Mouse (Mus musculus): ENCODE measurements around the gene Zswim8. TPM values are rescaled to one million over a fixed set of nuclear protein-coding genes. Genes with fewer than 3 reads are reported as not detected.

Gene Zswim8
- polyA plus RNA-seq, 1 experiment: 136 TPM

DNA sequence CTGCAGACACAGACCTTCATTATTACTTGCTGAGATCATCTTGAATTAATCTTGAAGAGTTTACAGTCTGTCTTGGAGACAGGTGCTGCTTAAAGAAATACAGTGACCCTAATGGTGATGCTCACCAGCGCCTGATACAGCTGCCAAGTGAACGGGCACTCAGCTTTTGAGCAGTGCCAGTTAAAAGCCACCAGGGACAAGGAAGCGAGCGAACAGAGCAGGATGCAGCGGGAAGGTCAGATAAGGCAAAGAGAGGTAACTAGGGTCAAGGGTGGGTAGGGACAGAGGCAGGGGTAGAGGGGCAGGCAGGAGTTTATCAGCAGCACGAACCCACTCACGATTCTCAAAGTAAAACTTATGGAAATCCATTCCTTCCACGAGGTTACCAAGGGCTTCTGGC lies 31.2 kb downstream of the Zswim8 start:
- H3K27ac ChIP-seq (ENCODE audit: insufficient read depth, low read depth, low read length): no peak overlapping the region
- no peak overlapping the region for H3K4me3 ChIP-seq (ENCODE audit: insufficient read depth, low read depth, low read length)
- H3K4me1 ChIP-seq (ENCODE audit: control insufficient read depth, insufficient read depth, low read length): no peaks in the 10 kb centered on the region
- DNase-seq: no peak
- H3K27me3 ChIP-seq (replicated peaks; ENCODE audit: control insufficient read depth, insufficient read depth, low read length): no peaks in the 10 kb centered on the region
- WGBS: 88% methylated on average over 8 of the region's 8 CpGs
- TF ChIP-seq POLR2A (IDR thresholded peaks at IDR 0.05; ENCODE audit: low read depth, low read length) (no peak), CTCF (conservative IDR thresholded peaks at IDR 0.05; ENCODE audit: insufficient read depth, insufficient read length, low read depth, low read length) (no peak)
- peaks cover 2% of the 10 kb centered on the region; the same call in 1 of the 2 replicates for H3K36me3 ChIP-seq (ENCODE audit: control insufficient read depth, insufficient read depth, low read length)

DNA sequence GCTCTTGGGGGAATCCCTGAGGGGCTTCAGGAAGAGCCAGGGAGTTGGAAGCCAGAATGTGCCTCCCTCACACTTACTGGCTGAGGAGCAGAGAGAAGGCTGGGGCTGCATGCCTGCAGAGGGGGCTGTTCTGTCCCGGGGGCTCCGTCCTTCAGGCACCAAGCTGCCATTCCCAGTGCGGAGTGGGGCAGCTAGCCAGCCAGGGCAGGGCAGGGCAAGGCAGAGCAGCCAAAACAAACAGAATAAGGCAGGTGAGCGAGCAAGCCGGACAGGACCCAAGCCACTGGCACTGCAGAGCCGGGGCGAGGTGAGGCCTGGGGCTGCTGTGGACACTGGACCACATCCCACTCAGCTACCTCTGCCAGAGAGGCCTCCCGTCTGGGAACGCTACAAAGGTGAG lies 33.9 kb downstream of the Zswim8 start:
- TF ChIP-seq POLR2A (IDR thresholded peaks at IDR 0.05; ENCODE audit: low read depth, low read length) (no peak), CTCF (conservative IDR thresholded peaks at IDR 0.05; ENCODE audit: insufficient read depth, insufficient read length, low read depth, low read length) (no peak)
- Histone ChIP-seq H3K27ac (ENCODE audit: insufficient read depth, low read depth, low read length) (no peak overlapping the region), H3K4me1 (ENCODE audit: control insufficient read depth, insufficient read depth, low read length) (no peaks in the 10 kb centered on the region), H3K36me3 (ENCODE audit: control insufficient read depth, insufficient read depth, low read length) (peaks cover 6% of the 10 kb centered on the region), H3K27me3 (replicated peaks; ENCODE audit: control insufficient read depth, insufficient read depth, low read length) (no peaks in the 10 kb centered on the region), H3K4me3 (ENCODE audit: insufficient read depth, low read depth, low read length) (no peak overlapping the region)
- DNase-seq: peak; percentile 31
- WGBS: 56% methylated on average over 9 of the region's 9 CpGs

DNA sequence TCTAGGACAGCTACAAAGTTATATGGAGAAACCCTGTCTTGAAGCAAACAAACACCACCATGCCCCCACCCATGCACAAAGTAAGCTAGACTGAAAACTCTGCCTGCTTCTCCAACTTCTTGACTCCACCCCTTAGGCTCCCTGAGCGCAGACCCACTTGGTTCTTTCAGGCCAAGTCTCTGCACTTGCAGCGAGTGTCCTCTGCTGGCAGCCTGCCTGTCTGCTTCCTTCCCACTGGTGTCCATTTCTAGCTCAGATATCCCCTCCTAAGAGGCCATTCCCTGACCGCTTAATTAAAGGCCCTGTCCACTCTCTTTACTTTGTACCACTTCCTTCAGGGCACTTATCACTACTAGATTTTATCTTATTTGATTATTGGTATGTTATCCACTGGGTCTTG lies 36.3 kb downstream of the Zswim8 start:
- H3K36me3 ChIP-seq (ENCODE audit: control insufficient read depth, insufficient read depth, low read length): peaks cover 6% of the 10 kb centered on the region
- 53% methylated on average over 3 of the region's 3 CpGs for WGBS
- no peak overlapping the region for H3K27ac ChIP-seq (ENCODE audit: insufficient read depth, low read depth, low read length)

DNA sequence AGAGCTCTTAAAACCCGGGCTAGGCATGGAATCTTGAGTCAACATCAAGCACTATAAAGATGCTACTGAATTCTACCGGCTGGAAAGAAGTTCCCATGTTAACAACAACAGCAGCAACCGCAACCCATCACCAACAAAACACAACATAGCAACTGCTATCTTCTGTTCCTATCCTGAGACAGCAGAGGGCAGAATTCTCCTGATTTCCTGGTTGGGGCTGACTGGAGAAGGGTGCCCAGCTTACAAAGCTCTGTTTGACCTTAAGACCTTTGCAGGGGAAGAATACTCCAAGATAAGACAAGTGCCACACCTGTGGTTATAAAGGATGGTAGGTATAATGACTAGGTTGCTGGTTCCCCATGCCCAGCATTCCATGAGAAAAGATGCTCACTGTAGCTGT lies 39.6 kb downstream of the Zswim8 start:
- Histone ChIP-seq H3K27ac (ENCODE audit: insufficient read depth, low read depth, low read length) (no peak overlapping the region), H3K27me3 (replicated peaks; ENCODE audit: control insufficient read depth, insufficient read depth, low read length) (no peaks in the 10 kb centered on the region), H3K36me3 (ENCODE audit: control insufficient read depth, insufficient read depth, low read length) (peaks cover 4% of the 10 kb centered on the region), H3K4me1 (ENCODE audit: control insufficient read depth, insufficient read depth, low read length) (peaks cover 3% of the 10 kb centered on the region; the same call in 1 of the 2 replicates), H3K4me3 (ENCODE audit: insufficient read depth, low read depth, low read length) (no peak overlapping the region)
- 82% methylated on average over 3 of the region's 3 CpGs for WGBS
- DNase-seq: no peak
- no peak for TF ChIP-seq POLR2A (IDR thresholded peaks at IDR 0.05; ENCODE audit: low read depth, low read length)
- TF ChIP-seq CTCF (conservative IDR thresholded peaks at IDR 0.05; ENCODE audit: insufficient read depth, insufficient read length, low read depth, low read length): peak; percentile 29; the same call in 1 of the 2 replicates

More for the DNA sequence above, 36.3 kb downstream of the Zswim8 start:
- Histone ChIP-seq H3K27me3 (replicated peaks; ENCODE audit: control insufficient read depth, insufficient read depth, low read length) (no peaks in the 10 kb centered on the region), H3K4me1 (ENCODE audit: control insufficient read depth, insufficient read depth, low read length) (no peaks in the 10 kb centered on the region), H3K4me3 (ENCODE audit: insufficient read depth, low read depth, low read length) (no peak overlapping the region)
- TF ChIP-seq POLR2A (IDR thresholded peaks at IDR 0.05; ENCODE audit: low read depth, low read length) (no peak), CTCF (conservative IDR thresholded peaks at IDR 0.05; ENCODE audit: insufficient read depth, insufficient read length, low read depth, low read length) (0 out of 2 replicates have a peak, but pooled peaks have one; percentile 12)
- DNase-seq: peak; percentile 54

DNA sequence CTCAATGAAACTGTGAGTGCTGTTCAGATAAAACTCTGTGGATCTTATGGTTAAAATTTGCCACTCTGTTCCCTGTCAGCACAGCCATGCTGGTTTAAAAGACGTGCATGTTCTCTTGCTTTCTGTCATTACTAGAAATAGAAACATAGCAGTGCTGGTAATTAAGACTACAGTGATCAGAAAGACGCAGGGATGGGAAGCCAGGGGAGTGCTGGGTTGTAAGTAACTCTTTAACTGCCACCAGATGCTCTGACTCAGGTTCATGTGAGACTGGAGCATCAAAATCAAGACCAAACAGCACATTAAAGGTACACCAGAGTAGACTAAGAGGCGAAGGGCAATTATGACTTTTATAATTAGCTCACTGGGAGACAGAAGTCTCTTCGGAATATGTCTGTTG lies 41.0 kb downstream of the Zswim8 start:
- Histone ChIP-seq H3K27ac (ENCODE audit: insufficient read depth, low read depth, low read length) (no peak overlapping the region), H3K4me1 (ENCODE audit: control insufficient read depth, insufficient read depth, low read length) (peaks cover 3% of the 10 kb centered on the region; the same call in 1 of the 2 replicates), H3K4me3 (ENCODE audit: insufficient read depth, low read depth, low read length) (no peak overlapping the region), H3K36me3 (ENCODE audit: control insufficient read depth, insufficient read depth, low read length) (peaks cover 4% of the 10 kb centered on the region), H3K27me3 (replicated peaks; ENCODE audit: control insufficient read depth, insufficient read depth, low read length) (no peaks in the 10 kb centered on the region)
- 69% methylated on average over 4 of the region's 4 CpGs for WGBS
- no peak for DNase-seq
- TF ChIP-seq CTCF (conservative IDR thresholded peaks at IDR 0.05; ENCODE audit: insufficient read depth, insufficient read length, low read depth, low read length) (no peak), POLR2A (IDR thresholded peaks at IDR 0.05; ENCODE audit: low read depth, low read length) (no peak)

DNA sequence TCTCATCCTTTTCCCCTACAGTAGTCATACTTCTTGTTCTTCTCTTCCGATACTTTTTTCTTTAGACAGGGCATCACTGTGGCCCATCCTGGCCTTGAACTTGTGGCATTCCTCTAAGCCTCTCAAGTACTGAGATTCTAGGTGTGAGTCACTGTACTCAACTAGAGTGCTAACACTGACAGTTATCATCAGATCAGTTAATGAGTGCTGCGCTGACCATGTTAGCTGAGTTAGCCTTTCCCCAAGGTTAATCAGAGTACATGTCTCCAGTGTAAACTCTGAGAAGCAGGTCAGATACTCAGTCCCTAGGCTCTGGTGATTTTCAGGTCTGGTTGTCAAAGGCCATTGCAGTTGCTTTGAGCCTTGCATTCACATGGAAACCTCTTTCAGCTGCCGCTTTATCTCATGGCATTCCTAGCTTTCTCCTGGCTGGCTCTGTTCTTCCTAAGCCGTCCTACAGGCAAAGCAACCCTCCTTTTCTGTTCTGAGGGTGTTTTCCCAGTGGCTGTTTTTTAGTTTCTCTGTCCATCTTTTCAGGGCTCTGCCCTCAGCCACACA lies 42.2 kb downstream of the Zswim8 start:
- TF ChIP-seq CTCF (conservative IDR thresholded peaks at IDR 0.05; ENCODE audit: insufficient read depth, insufficient read length, low read depth, low read length) (no peak), POLR2A (IDR thresholded peaks at IDR 0.05; ENCODE audit: low read depth, low read length) (no peak)

DNA sequence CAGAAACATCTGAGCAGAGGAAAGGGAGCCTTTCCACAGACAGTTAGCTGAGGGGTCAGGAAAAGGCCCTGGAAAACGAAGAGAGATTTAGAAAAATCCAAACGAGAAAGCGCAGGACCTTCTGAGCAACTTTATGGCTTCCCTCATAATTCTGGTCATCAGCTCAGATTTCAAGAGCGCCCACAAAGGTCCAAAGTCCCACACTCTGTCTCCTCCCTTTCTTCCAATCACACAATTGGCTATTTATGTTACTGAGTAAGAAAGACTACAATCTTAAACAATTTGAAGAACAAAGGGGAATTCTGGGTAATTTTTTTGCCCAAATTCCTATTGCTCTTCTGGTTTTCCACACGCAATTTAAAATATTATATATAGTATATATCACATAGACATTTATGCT lies 43.2 kb downstream of the Zswim8 start:
- Histone ChIP-seq H3K27me3 (replicated peaks; ENCODE audit: control insufficient read depth, insufficient read depth, low read length) (no peaks in the 10 kb centered on the region), H3K27ac (ENCODE audit: insufficient read depth, low read depth, low read length) (no peak overlapping the region), H3K4me3 (ENCODE audit: insufficient read depth, low read depth, low read length) (no peak overlapping the region), H3K36me3 (ENCODE audit: control insufficient read depth, insufficient read depth, low read length) (no peaks in the 10 kb centered on the region), H3K4me1 (ENCODE audit: control insufficient read depth, insufficient read depth, low read length) (peaks cover 3% of the 10 kb centered on the region; the same call in 1 of the 2 replicates)
- TF ChIP-seq POLR2A (IDR thresholded peaks at IDR 0.05; ENCODE audit: low read depth, low read length) (no peak), CTCF (conservative IDR thresholded peaks at IDR 0.05; ENCODE audit: insufficient read depth, insufficient read length, low read depth, low read length) (no peak)
- no peak for DNase-seq
- 60% methylated on average over 5 of the region's 5 CpGs for WGBS

More for the DNA sequence above, 42.2 kb downstream of the Zswim8 start:
- Histone ChIP-seq H3K27me3 (replicated peaks; ENCODE audit: control insufficient read depth, insufficient read depth, low read length) (no peaks in the 10 kb centered on the region), H3K27ac (ENCODE audit: insufficient read depth, low read depth, low read length) (0 out of 2 replicates have a peak overlapping the region, but pooled peaks have one; percentile 7), H3K4me1 (ENCODE audit: control insufficient read depth, insufficient read depth, low read length) (peaks cover 3% of the 10 kb centered on the region; the same call in 1 of the 2 replicates), H3K4me3 (ENCODE audit: insufficient read depth, low read depth, low read length) (no peak overlapping the region), H3K36me3 (ENCODE audit: control insufficient read depth, insufficient read depth, low read length) (no peaks in the 10 kb centered on the region)
- DNase-seq: no peak
- WGBS: 81% methylated on average over 4 of the region's 4 CpGs
